Mouse (Mus musculus): ENCODE measurements at regions not wholly inside any gene's neighbourhood (a gene's known extent, or its start where the extent isn't known, plus 50 kb on each side); places are given as distances from the start of the nearest gene placed in this dataset.

DNA sequence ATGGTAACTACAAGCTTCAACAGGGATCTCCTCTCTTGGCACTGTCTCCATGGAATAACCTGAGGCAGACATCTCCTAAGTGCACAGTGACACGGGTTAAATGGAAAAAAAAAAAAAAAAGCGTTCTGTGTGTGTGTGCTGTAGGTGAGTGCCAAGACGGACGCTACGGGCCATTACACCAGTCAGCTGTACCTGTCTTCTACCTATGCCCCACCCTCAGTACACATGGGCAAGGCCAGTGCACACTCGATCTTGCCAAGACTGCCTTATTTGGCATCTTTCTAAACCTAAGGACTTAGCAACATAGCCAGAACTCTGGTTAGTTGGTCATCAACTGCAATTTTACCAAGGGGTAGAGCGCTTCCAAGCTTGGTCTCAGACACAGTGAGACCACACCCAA, 173.1 kb upstream of the Dyrk2 start:
- TF ChIP-seq CEBPB (IDR thresholded peaks at IDR 0.05; ENCODE audit: low read depth) (no peak), MYOD1 (IDR thresholded peaks at IDR 0.05; ENCODE audit: control insufficient read depth, insufficient read length, low read depth) (no peak), CTCF (IDR thresholded peaks at IDR 0.05; ENCODE audit: control insufficient read depth, insufficient read depth, insufficient read length) (no peak), MAX (IDR thresholded peaks at IDR 0.05) (no peak), USF1 (IDR thresholded peaks at IDR 0.05; ENCODE audit: low read depth) (no peak), MYOG (IDR thresholded peaks at IDR 0.05; ENCODE audit: control insufficient read depth, extremely low read depth, insufficient read length) (no peak), FOSL1 (IDR thresholded peaks at IDR 0.05; ENCODE audit: insufficient read depth, low read length, poor library complexity, severe bottlenecking) (no peak)

Measured in C2C12 (cell line).